Mouse (Mus musculus): ENCODE measurements around the gene Slc39a3.

DNA sequence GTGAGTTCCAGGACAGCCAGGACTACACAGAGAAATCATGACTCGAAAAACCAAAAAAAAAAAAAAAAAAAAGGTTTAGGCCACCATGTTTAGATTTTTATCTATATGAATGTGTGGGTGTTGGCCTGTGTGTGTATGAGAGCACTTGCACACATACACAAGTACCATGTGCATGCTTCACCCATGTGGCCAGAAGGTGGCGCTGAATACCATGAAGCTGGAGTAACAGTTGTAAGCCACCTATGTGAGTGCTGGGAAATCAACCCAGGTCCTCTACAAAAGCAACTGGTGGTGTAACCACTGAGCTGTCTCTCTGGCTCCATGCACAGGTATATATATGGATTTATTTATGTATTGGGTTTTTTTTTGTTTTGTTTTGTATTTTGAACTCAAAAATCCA lies 49.8 kb upstream of the Slc39a3 start:
- no peak for TF ChIP-seq POLR2A (IDR thresholded peaks at IDR 0.05; ENCODE audit: borderline replicate concordance, insufficient read depth, low read length)
- TF ChIP-seq CTCF (IDR thresholded peaks at IDR 0.05; ENCODE audit: borderline replicate concordance, insufficient read depth, low read depth, low read length) = peak; percentile 38; the same call in 1 of the 2 replicates
